10 mouse cellular contexts compared by ENCODE assay signal in genomic region chr2:11601795-11602194, GRCm38 (mm10). TPM values are rescaled to one million over a fixed set of nuclear protein-coding genes. Genes with fewer than 3 reads are reported as not detected.
A peak's percentile ranks its signal among the peaks of the same experiment; 100 is the strongest.
DNase-seq lines count a peak whose midpoint lies in the region; ATAC-seq and TF ChIP-seq lines count a peak whose summit lies in the region.
"Had no signal": no experiment of that assay in that cellular context is flagged by ENCODE, and none has a peak within 500 bp of the region (broad histone marks: within the 10 kb centered on the region; RNA-seq: fewer than 3 reads in every experiment).

No protein-coding gene starts in this region.

- no peak for DNase-seq in heart, postnatal 36 days
- no peak for DNase-seq in MEL (ENCODE audit: low read depth, low spot score)
- DNase-seq in midbrain, embryonic 10.5 days (ENCODE audit: low spot score): no peak
- no peak for DNase-seq in spleen, adult 12 weeks (ENCODE audit: low spot score)
- no peak for DNase-seq in thymus, adult 2 months
- no peak for DNase-seq in urinary bladder, postnatal 25 days (ENCODE audit: low spot score)
- DNase-seq: thymus, postnatal 14 days had no signal

- peaks cover 39% of the 10 kb centered on the region for H3K36me3 ChIP-seq in heart, embryonic 14.5 days (ENCODE audit: control insufficient read depth, insufficient read depth, low read length)
- H3K36me3 ChIP-seq in MEL (ENCODE audit: control insufficient read depth in 1 of 2, insufficient read depth in 2 of 2, low read length in 2 of 2): peaks cover 15 to 19% of the 10 kb centered on the region in 2 experiments
- H3K36me3 ChIP-seq in hindbrain, embryonic 12.5 days: peaks cover 35% of the 10 kb centered on the region
- H3K36me3 ChIP-seq in midbrain, embryonic 10.5 days: peaks cover 46% of the 10 kb centered on the region
- H3K36me3 ChIP-seq in thymus, adult 2 months (ENCODE audit: control insufficient read depth, insufficient read depth, low read length): peaks cover 34% of the 10 kb centered on the region

- 75% methylated on average over 6 of the region's 6 CpGs for WGBS in heart, embryonic 14.5 days
- 84% methylated on average over 6 of the region's 6 CpGs for WGBS in hindbrain, embryonic 12.5 days
- WGBS in midbrain, embryonic 10.5 days: 87% methylated on average over 6 of the region's 6 CpGs
- WGBS in thymus, adult 2 months: 88% methylated on average over 6 of the region's 6 CpGs

- TF ChIP-seq CTCF in MEL (IDR thresholded peaks at IDR 0.05 in 2 of 3, conservative IDR thresholded peaks at IDR 0.05 in 1 of 3; ENCODE audit: control insufficient read depth in 1 of 3, insufficient read depth in 1 of 3, low read depth in 2 of 3, low read length in 3 of 3, poor library complexity in 1 of 3, severe bottlenecking in 1 of 3): no peak
- TF ChIP-seq CTCF in thymus, adult 2 months (IDR thresholded peaks at IDR 0.05; ENCODE audit: borderline replicate concordance, control insufficient read depth, extremely low read depth, insufficient read depth, low read length, poor library complexity): no peak

- H3K79me2 ChIP-seq in MEL (ENCODE audit: control insufficient read depth, insufficient read depth, low read length, poor library complexity): peaks cover 30% of the 10 kb centered on the region

- no peaks in the 10 kb centered on the region for H3K27me3 ChIP-seq in heart, embryonic 14.5 days (ENCODE audit: control insufficient read depth, insufficient read depth, low read length)
- peaks cover 5 to 7% of the 10 kb centered on the region in 2 experiments for H3K27me3 ChIP-seq in MEL (ENCODE audit: control insufficient read depth in 1 of 2, insufficient read depth in 2 of 2, low read length in 2 of 2)
- no peaks in the 10 kb centered on the region for H3K27me3 ChIP-seq in hindbrain, embryonic 12.5 days
- no peaks in the 10 kb centered on the region for H3K27me3 ChIP-seq in midbrain, embryonic 10.5 days (ENCODE audit: low read depth, poor library complexity, severe bottlenecking)
- H3K27me3 ChIP-seq in thymus, adult 2 months (ENCODE audit: control insufficient read depth, insufficient read depth, low read length): no peaks in the 10 kb centered on the region

- TF ChIP-seq POLR2A in MEL (IDR thresholded peaks at IDR 0.05; ENCODE audit: control insufficient read depth in 1 of 2, insufficient read depth in 1 of 2, low read depth in 1 of 2, low read length in 2 of 2, poor library complexity in 1 of 2): no peak
- TF ChIP-seq POLR2A in thymus, adult 2 months (IDR thresholded peaks at IDR 0.05; ENCODE audit: control insufficient read depth, extremely low read depth, insufficient read depth, low read length, poor library complexity): no peak

- no peak for ATAC-seq in heart, embryonic 14.5 days (ENCODE audit: insufficient number of reproducible peaks, insufficient read depth, low FRiP score, low read depth)
- no peak for ATAC-seq in hindbrain, embryonic 12.5 days (ENCODE audit: low FRiP score)

- no peak for TF ChIP-seq RAD21 in MEL (IDR thresholded peaks at IDR 0.05; ENCODE audit: low read depth, low read length)

- intact Hi-C loops in heart, postnatal 36 days (cut with DNase I): loop anchor here (5.0 kb wide), 5 partner anchors 44 to 176 kb away; partner anchors contain the start of genes Ankrd16, Fbh1 and Il15ra

- peaks cover 3 to 7% of the 10 kb centered on the region in 2 experiments; a peak in 2 of 4 replicates for H3K4me1 ChIP-seq in heart, embryonic 14.5 days (ENCODE audit: control insufficient read depth in 2 of 2, insufficient read depth in 2 of 2, low read length in 2 of 2)
- peaks cover 0 to 5% of the 10 kb centered on the region in 2 experiments; a peak in 1 of 4 replicates for H3K4me1 ChIP-seq in MEL (ENCODE audit: control insufficient read depth in 1 of 2, insufficient read depth in 2 of 2, low read length in 2 of 2)
- H3K4me1 ChIP-seq in hindbrain, embryonic 12.5 days: peaks cover 9% of the 10 kb centered on the region
- peaks cover 13% of the 10 kb centered on the region for H3K4me1 ChIP-seq in midbrain, embryonic 10.5 days
- peaks cover 18% of the 10 kb centered on the region for H3K4me1 ChIP-seq in thymus, adult 2 months (replicated peaks; ENCODE audit: control insufficient read depth, insufficient read depth, low read length)

- H3K4me3 ChIP-seq in heart, embryonic 14.5 days (ENCODE audit: control insufficient read depth in 1 of 2, insufficient read depth in 1 of 2, low read depth in 1 of 2, low read length in 2 of 2): peak overlapping the region; percentile 87 to 97; a peak in 3 of 4 replicates
- H3K4me3 ChIP-seq in MEL (ENCODE audit: control insufficient read depth in 1 of 2, insufficient read depth in 1 of 2, low read depth in 2 of 2, low read length in 2 of 2): peak overlapping the region; percentile 93 to 99
- peak overlapping the region; percentile 74 for H3K4me3 ChIP-seq in hindbrain, embryonic 12.5 days
- H3K4me3 ChIP-seq in midbrain, embryonic 10.5 days: peak overlapping the region; percentile 96
- no peak overlapping the region for H3K4me3 ChIP-seq in thymus, adult 2 months (ENCODE audit: control insufficient read depth, insufficient read depth, low read length)

- H3K9me3 ChIP-seq in heart, embryonic 14.5 days (ENCODE audit: control insufficient read depth, low read length): no peaks in the 10 kb centered on the region
- no peaks in the 10 kb centered on the region for H3K9me3 ChIP-seq in MEL (replicated peaks; ENCODE audit: insufficient read depth, low read length)
- H3K9me3 ChIP-seq in hindbrain, embryonic 12.5 days (replicated peaks): no peaks in the 10 kb centered on the region
- no peaks in the 10 kb centered on the region for H3K9me3 ChIP-seq in midbrain, embryonic 10.5 days (replicated peaks)

- H3K9ac ChIP-seq in heart, embryonic 14.5 days (ENCODE audit: low read length): peak overlapping the region; percentile 98
- H3K9ac ChIP-seq in MEL (ENCODE audit: control insufficient read depth, low read depth, low read length, poor library complexity, severe bottlenecking): peak overlapping the region; percentile 97
- H3K9ac ChIP-seq in hindbrain, embryonic 12.5 days: peak overlapping the region; percentile 95

- peak overlapping the region; percentile 84 for H3K4me2 ChIP-seq in heart, embryonic 14.5 days (ENCODE audit: low read length)
- peak overlapping the region; percentile 86 for H3K4me2 ChIP-seq in hindbrain, embryonic 12.5 days (replicated peaks)

- TF ChIP-seq EP300 in MEL (IDR thresholded peaks at IDR 0.05; ENCODE audit: low read depth in 1 of 2, low read length in 2 of 2): no peak

- H3K27ac ChIP-seq in heart, embryonic 14.5 days (replicated peaks in 1 of 2; ENCODE audit: control insufficient read depth in 1 of 2, insufficient read depth in 1 of 2, low read depth in 2 of 2, low read length in 2 of 2): no peak overlapping the region
- H3K27ac ChIP-seq in MEL (ENCODE audit: control insufficient read depth, low read depth, low read length): no peak overlapping the region
- no peak overlapping the region for H3K27ac ChIP-seq in hindbrain, embryonic 12.5 days
- H3K27ac ChIP-seq in midbrain, embryonic 10.5 days (replicated peaks): no peak overlapping the region
- H3K27ac ChIP-seq in thymus, adult 2 months (ENCODE audit: control insufficient read depth, insufficient read depth, low read length): no peak overlapping the region

TF ChIP-seq in MEL, 35 proteins besides CTCF, POLR2A, EP300 and RAD21 (continues in another document):
- TF ChIP-seq E2F4 (IDR thresholded peaks at IDR 0.05; ENCODE audit: borderline replicate concordance, low read depth, low read length): no peak
- TF ChIP-seq MEF2A (IDR thresholded peaks at IDR 0.05; ENCODE audit: extremely low read depth, insufficient replicate concordance, low read depth, low read length, poor library complexity, severe bottlenecking): no peak
- no peak for TF ChIP-seq TBP (IDR thresholded peaks at IDR 0.05; ENCODE audit: low read depth, low read length)

RNA-seq across cellular contexts. Expression of gene Rbm17, which starts 2.2 kb away (rescaled TPM):
- 78.7 and 89.0 TPM in 2 replicates for polyA plus RNA-seq in heart, embryonic 14.5 days (2014; fragmentation: Nextera tagmentation; extraction: Ambion mirVana)
- 10 to 100 TPM; 53.0 to 60.7 TPM for total RNA-seq in heart, postnatal 36 days (2021)
- total RNA-seq in MEL (2012; rRNA removed): 216 and 223 TPM in 2 replicates
- polyA plus RNA-seq in MEL (2012; ENCODE audit: insufficient read depth in 1 of 2, insufficient read length in 2 of 2, low read depth in 1 of 2, low replicate concordance in 2 of 2, missing spikeins in 1 of 2): 100 to 1,000 TPM in 1 of 2 experiments, not detected in 1; 318 TPM
- 162 and 166 TPM in 2 replicates for polyA plus RNA-seq in hindbrain, embryonic 12.5 days (2016; fragmentation: Nextera tagmentation; extraction: Ambion mirVana)
- 192 and 197 TPM in 2 replicates for polyA plus RNA-seq in midbrain, embryonic 10.5 days (2016; fragmentation: Nextera tagmentation; extraction: Ambion mirVana)
- 83.6 and 84.8 TPM in 2 replicates for polyA plus RNA-seq in thymus, adult 2 months (2012; rRNA removed)

RNA-seq across cellular contexts. Expression of gene Gm17490, which starts 24.3 kb away (rescaled TPM):
- not detected in 2 replicates for polyA plus RNA-seq in heart, embryonic 14.5 days (2014; fragmentation: Nextera tagmentation; extraction: Ambion mirVana)
- not detected for total RNA-seq in heart, postnatal 36 days (2021)
- total RNA-seq in MEL (2012; rRNA removed): not detected in 2 replicates
- not detected for polyA plus RNA-seq in MEL (2012; ENCODE audit: insufficient read depth in 1 of 2, insufficient read length in 2 of 2, low read depth in 1 of 2, low replicate concordance in 2 of 2, missing spikeins in 1 of 2)
- not detected in 2 replicates for polyA plus RNA-seq in hindbrain, embryonic 12.5 days (2016; fragmentation: Nextera tagmentation; extraction: Ambion mirVana)
- not detected in 2 replicates for polyA plus RNA-seq in midbrain, embryonic 10.5 days (2016; fragmentation: Nextera tagmentation; extraction: Ambion mirVana)
- polyA plus RNA-seq in thymus, adult 2 months (2012; rRNA removed): not detected in 2 replicates
- total RNA-seq: heart, adult 8-10 months had no signal

RNA-seq across cellular contexts. Expression of gene Il2ra, which starts 40.8 kb away (rescaled TPM):
- polyA plus RNA-seq in heart, embryonic 14.5 days (2014; fragmentation: Nextera tagmentation; extraction: Ambion mirVana): not detected in 2 replicates
- total RNA-seq in heart, postnatal 36 days (2021): 1 to 10 TPM; 1.4 to 1.6 TPM
- total RNA-seq in MEL (2012; rRNA removed): not detected in 2 replicates
- not detected for polyA plus RNA-seq in MEL (2012; ENCODE audit: insufficient read depth in 1 of 2, insufficient read length in 2 of 2, low read depth in 1 of 2, low replicate concordance in 2 of 2, missing spikeins in 1 of 2)
- not detected in 2 replicates for polyA plus RNA-seq in hindbrain, embryonic 12.5 days (2016; fragmentation: Nextera tagmentation; extraction: Ambion mirVana)
- not detected in 2 replicates for polyA plus RNA-seq in midbrain, embryonic 10.5 days (2016; fragmentation: Nextera tagmentation; extraction: Ambion mirVana)
- polyA plus RNA-seq in thymus, adult 2 months (2012; rRNA removed): 19.5 and 19.7 TPM in 2 replicates

RNA-seq across cellular contexts. Expression of gene Pfkfb3, which starts 47.9 kb away (rescaled TPM):
- 9.2 and 11.6 TPM in 2 replicates for polyA plus RNA-seq in heart, embryonic 14.5 days (2014; fragmentation: Nextera tagmentation; extraction: Ambion mirVana)
- total RNA-seq in heart, postnatal 36 days (2021): 10 to 100 TPM in 1 of 2 experiments, 1 to 10 TPM in 1; 8.1 to 10.9 TPM
- 7.2 and 9.9 TPM in 2 replicates for total RNA-seq in MEL (2012; rRNA removed)
- polyA plus RNA-seq in MEL (2012; ENCODE audit: insufficient read depth in 1 of 2, insufficient read length in 2 of 2, low read depth in 1 of 2, low replicate concordance in 2 of 2, missing spikeins in 1 of 2): 10 to 100 TPM in 1 of 2 experiments, not detected in 1; 13.8 TPM
- 19.5 and 20.4 TPM in 2 replicates for polyA plus RNA-seq in hindbrain, embryonic 12.5 days (2016; fragmentation: Nextera tagmentation; extraction: Ambion mirVana)
- 13.3 TPM in 2 replicates for polyA plus RNA-seq in midbrain, embryonic 10.5 days (2016; fragmentation: Nextera tagmentation; extraction: Ambion mirVana)
- polyA plus RNA-seq in thymus, adult 2 months (2012; rRNA removed): 46.1 and 47.2 TPM in 2 replicates

Comparison
In these comparisons a context has a peak if more than half of its experiments do, and no peak if none do; other contexts are left out.
1. RNA of gene Il2ra, which starts 40.8 kb away (polyA plus RNA-seq): 19.5 to 19.7 TPM in thymus, adult 2 months; not detected in midbrain, embryonic 10.5 days, not detected in heart, embryonic 14.5 days, not detected in MEL and not detected in hindbrain, embryonic 12.5 days; every median in the first group is over 10 times any median in the second.
2. Peak in every context shown above with its lines, with median percentiles within 50 percentile points of each other: H3K9ac ChIP-seq.